Mouse (Mus musculus): ENCODE measurements around the gene Dhx32. TPM values are rescaled to one million over a fixed set of nuclear protein-coding genes. Genes with fewer than 3 reads are reported as not detected.

The Dhx32 gene
- total RNA-seq, 2 experiments from 2014 or later: 36.6 to 39.8 TPM

- DNase-seq (ENCODE audit: low spot score in 2 of 2): no peak
- intact Hi-C loops (cut with DNase I): no loop called here
Measured at GRCm38 (mm10) chr7:133678716-133679115, 103.8 kb downstream of the Dhx32 start.

GRCm38 (mm10) chr7:133676002-133676401 lies 106.5 kb downstream of the Dhx32 start:
- DNase-seq (ENCODE audit: low spot score in 2 of 2): no peak
- intact Hi-C loops (cut with DNase I): no loop called here

Other genes with a start within 250 kb of the Dhx32 start
- not detected for gene Tex36, start 180.6 kb downstream of the Dhx32 start, total RNA-seq (2021)
- 10 to 100 TPM; 22.0 to 22.7 TPM for gene Edrf1, start 145.2 kb downstream of the Dhx32 start, total RNA-seq (2021)
- not detected for gene Mmp21, start 102.7 kb downstream of the Dhx32 start, total RNA-seq (2021)
- 10 to 100 TPM; 67.3 to 68.4 TPM for gene Bccip, start 73.4 kb downstream of the Dhx32 start, total RNA-seq (2021)
- 10 to 100 TPM; 21.1 to 22.5 TPM for gene Uros, start 72.7 kb downstream of the Dhx32 start, total RNA-seq (2021)
- 1 to 10 TPM; 3.7 to 3.9 TPM for gene Fank1, start 5.9 kb downstream of the Dhx32 start, total RNA-seq (2021)